Mouse (Mus musculus) liver, embryonic 14.5 days (tissue): Measurements from ENCODE around the gene Phlpp2.

ENCODE experiments used
- CTCF ChIP-seq: IDR thresholded peaks from 2 replicates; pipeline ENCODE4 v1.5.1; 2016; ENCODE audit warnings: antibody characterized with exemption, low read depth, control low read depth
- EP300 ChIP-seq: IDR thresholded peaks from 2 replicates; pipeline ENCODE4 v1.6.1; 2016; ENCODE audit warnings: antibody characterized with exemption, low read depth

- no peak for TF ChIP-seq CTCF
- TF ChIP-seq EP300: no peak
These were observed 89.8 kb downstream of the Phlpp2 start for GRCm38 (mm10) chr8:109958036-109958655.
